Mouse (Mus musculus): ENCODE results near the gene Cct8.

- no peak for TF ChIP-seq CTCF (IDR thresholded peaks at IDR 0.05; ENCODE audit: low read depth, low read length)
- no peak for TF ChIP-seq POLR2A (IDR thresholded peaks at IDR 0.05; ENCODE audit: insufficient read depth, low read length)
- no peak for TF ChIP-seq EP300 (IDR thresholded peaks at IDR 0.05; ENCODE audit: insufficient read depth, low read depth, low read length)
Observed at GRCm38 (mm10) chr16:87455180-87455611, 40.5 kb downstream of the Cct8 start.
